Comparison of ENCODE assay signal across 13 mouse cellular contexts in genomic region chr10:76447406-76448229, GRCm38 (mm10). TPM values are rescaled to one million over a fixed set of nuclear protein-coding genes. Genes with fewer than 3 reads are reported as not detected.
DNase-seq lines count a peak whose midpoint lies in the region; ATAC-seq and TF ChIP-seq lines count a peak whose summit lies in the region.
"Had no signal": no experiment of that assay in that cellular context is flagged by ENCODE, and none has a peak within 500 bp of the region (broad histone marks: within the 10 kb centered on the region; RNA-seq: fewer than 3 reads in every experiment).

No protein-coding gene starts in this region.

- intact Hi-C loops in heart, postnatal 14 days (cut with DNase I) = no loop called here

- H3K4me3 ChIP-seq in liver, embryonic 12.5 days = no peak overlapping the region
- no peak overlapping the region for H3K4me3 ChIP-seq in liver, postnatal 0 days (ENCODE audit: low read depth, low read length)
- H3K4me3 ChIP-seq in forebrain, embryonic 15.5 days = no peak overlapping the region

- H3K36me3 ChIP-seq in liver, embryonic 12.5 days = no peaks in the 10 kb centered on the region
- H3K36me3 ChIP-seq in liver, postnatal 0 days (replicated peaks; ENCODE audit: insufficient read depth, low read length) = no peaks in the 10 kb centered on the region
- no peaks in the 10 kb centered on the region for H3K36me3 ChIP-seq in forebrain, embryonic 15.5 days

- ATAC-seq in liver, embryonic 12.5 days = no peak
- no peak for ATAC-seq in liver, postnatal 0 days
- no peak for ATAC-seq in forebrain, embryonic 15.5 days (replicated peaks)

- peaks cover 51% of the 10 kb centered on the region for H3K4me1 ChIP-seq in liver, embryonic 12.5 days
- peaks cover 17% of the 10 kb centered on the region for H3K4me1 ChIP-seq in liver, postnatal 0 days (ENCODE audit: insufficient read depth)
- H3K4me1 ChIP-seq in forebrain, embryonic 15.5 days = peaks cover 8% of the 10 kb centered on the region; the same call in 1 of the 2 replicates

- no peak for DNase-seq in liver, postnatal 0 days
- peak; percentile 46 to 55 for DNase-seq in gastrocnemius, adult 8-10 months (ENCODE audit: low spot score in 2 of 2)
- peak; percentile 50 to 54 for DNase-seq in heart, postnatal 14 days
- peak; percentile 75 to 83 for DNase-seq in lung, postnatal 4 days
- no peak for DNase-seq in embryo, embryonic 9.5 days (ENCODE audit: extremely low spot score)
- no peak for DNase-seq in neural tube, embryonic 10.5 days (ENCODE audit: extremely low spot score, low spot score)
- DNase-seq: thymus, adult 2 months had no signal

- H3K9ac ChIP-seq in liver, embryonic 12.5 days = 0 out of 2 replicates have a peak overlapping the region, but pooled peaks have one; percentile 2
- H3K9ac ChIP-seq in liver, postnatal 0 days (replicated peaks) = no peak overlapping the region
- H3K9ac ChIP-seq in forebrain, embryonic 15.5 days (replicated peaks) = no peak overlapping the region

- H3K9me3 ChIP-seq in liver, embryonic 12.5 days (replicated peaks) = no peaks in the 10 kb centered on the region
- no peaks in the 10 kb centered on the region for H3K9me3 ChIP-seq in liver, postnatal 0 days (ENCODE audit: low read length)
- H3K9me3 ChIP-seq in forebrain, embryonic 15.5 days = no peaks in the 10 kb centered on the region

- 67% methylated on average over 15 of the region's 15 CpGs for WGBS in liver, embryonic 12.5 days (ENCODE audit: insufficient replicate concordance)
- 75% methylated on average over 15 of the region's 15 CpGs for WGBS in liver, postnatal 0 days (ENCODE audit: insufficient replicate concordance)
- 84% methylated on average over 15 of the region's 15 CpGs for WGBS in forebrain, embryonic 15.5 days

- TF ChIP-seq CTCF in liver, postnatal 0 days (IDR thresholded peaks at IDR 0.05; ENCODE audit: low read depth) = no peak

- no peaks in the 10 kb centered on the region for H3K27me3 ChIP-seq in liver, embryonic 12.5 days (replicated peaks)
- no peaks in the 10 kb centered on the region for H3K27me3 ChIP-seq in liver, postnatal 0 days (ENCODE audit: insufficient read depth, low read length)
- no peaks in the 10 kb centered on the region for H3K27me3 ChIP-seq in forebrain, embryonic 15.5 days

- no peak overlapping the region for H3K4me2 ChIP-seq in liver, embryonic 12.5 days
- H3K4me2 ChIP-seq in liver, postnatal 0 days (ENCODE audit: low read depth, low read length) = no peak overlapping the region
- no peak overlapping the region for H3K4me2 ChIP-seq in forebrain, embryonic 15.5 days (replicated peaks)

- H3K27ac ChIP-seq in liver, embryonic 12.5 days = peak overlapping the region; percentile 66; the same call in 1 of the 2 replicates
- H3K27ac ChIP-seq in liver, postnatal 0 days (ENCODE audit: low read depth) = no peak overlapping the region
- H3K27ac ChIP-seq in forebrain, embryonic 15.5 days (replicated peaks) = no peak overlapping the region

- no peak for TF ChIP-seq EP300 in liver, postnatal 0 days (IDR thresholded peaks at IDR 0.05; ENCODE audit: low read depth)

RNA-seq across cellular contexts. Expression of gene 2610028H24Rik, which starts 1.3 kb away (rescaled TPM):
- not detected in 2 replicates for polyA plus RNA-seq in liver, embryonic 12.5 days (2016; fragmentation: Nextera tagmentation; extraction: Ambion mirVana)
- not detected in 2 replicates for polyA plus RNA-seq in liver, postnatal 0 days (2015; fragmentation: Nextera tagmentation; extraction: Ambion mirVana)
- not detected for total RNA-seq in gastrocnemius, adult 8-10 months (2022)
- total RNA-seq in heart, postnatal 14 days (2021) = under 1 TPM; 0.15 to 0.57 TPM
- not detected in 2 replicates for polyA plus RNA-seq in forebrain, embryonic 15.5 days (2015; fragmentation: Nextera tagmentation; extraction: Ambion mirVana)
- total RNA-seq: layer of hippocampus, postnatal 14 days had no signal
- polyA plus RNA-seq: intestine, embryonic 14.5 days; liver, embryonic 16.5 days had no signal

RNA-seq across cellular contexts. Expression of gene Pcnt, which starts 5.0 kb away (rescaled TPM):
- 12.6 and 13.8 TPM in 2 replicates for polyA plus RNA-seq in liver, embryonic 12.5 days (2016; fragmentation: Nextera tagmentation; extraction: Ambion mirVana)
- polyA plus RNA-seq in liver, postnatal 0 days (2015; fragmentation: Nextera tagmentation; extraction: Ambion mirVana) = 4.5 and 5.4 TPM in 2 replicates
- total RNA-seq in gastrocnemius, adult 8-10 months (2022) = 10 to 100 TPM; 53.2 to 69.0 (median 59.0) TPM
- total RNA-seq in heart, postnatal 14 days (2021) = 10 to 100 TPM; 39.5 to 48.6 TPM
- polyA plus RNA-seq in forebrain, embryonic 15.5 days (2015; fragmentation: Nextera tagmentation; extraction: Ambion mirVana) = 10.6 and 12.7 TPM in 2 replicates

RNA-seq across cellular contexts. Expression of gene AC141477.1, which starts 7.4 kb away (rescaled TPM):
- polyA plus RNA-seq in liver, embryonic 12.5 days (2016; fragmentation: Nextera tagmentation; extraction: Ambion mirVana) = not detected in 2 replicates
- polyA plus RNA-seq in liver, postnatal 0 days (2015; fragmentation: Nextera tagmentation; extraction: Ambion mirVana) = 1.2 TPM in 1 of 2 replicates, not detected in the other
- total RNA-seq in gastrocnemius, adult 8-10 months (2022) = not detected
- total RNA-seq in heart, postnatal 14 days (2021) = not detected
- polyA plus RNA-seq in forebrain, embryonic 15.5 days (2015; fragmentation: Nextera tagmentation; extraction: Ambion mirVana) = 1.6 TPM in 1 of 2 replicates, not detected in the other
- total RNA-seq: layer of hippocampus, postnatal 14 days had no signal
- polyA plus RNA-seq: cortical plate, adult 2 months; intestine, embryonic 14.5 days; liver, embryonic 16.5 days; thymus, adult 2 months had no signal

RNA-seq across cellular contexts. Expression of gene Mcm3ap, which starts 21.1 kb away (rescaled TPM):
- polyA plus RNA-seq in liver, embryonic 12.5 days (2016; fragmentation: Nextera tagmentation; extraction: Ambion mirVana) = 39.1 and 43.3 TPM in 2 replicates
- 14.9 and 18.2 TPM in 2 replicates for polyA plus RNA-seq in liver, postnatal 0 days (2015; fragmentation: Nextera tagmentation; extraction: Ambion mirVana)
- 10 to 100 TPM; 15.6 to 19.9 (median 17.2) TPM for total RNA-seq in gastrocnemius, adult 8-10 months (2022)
- 10 to 100 TPM; 30.7 to 31.2 TPM for total RNA-seq in heart, postnatal 14 days (2021)
- polyA plus RNA-seq in forebrain, embryonic 15.5 days (2015; fragmentation: Nextera tagmentation; extraction: Ambion mirVana) = 67.5 and 72.5 TPM in 2 replicates

RNA-seq across cellular contexts. Expression of gene Ybey, which starts 21.3 kb away (rescaled TPM):
- polyA plus RNA-seq in liver, embryonic 12.5 days (2016; fragmentation: Nextera tagmentation; extraction: Ambion mirVana) = 5.3 and 5.7 TPM in 2 replicates
- 2.5 and 2.7 TPM in 2 replicates for polyA plus RNA-seq in liver, postnatal 0 days (2015; fragmentation: Nextera tagmentation; extraction: Ambion mirVana)
- total RNA-seq in gastrocnemius, adult 8-10 months (2022) = 1 to 10 TPM; 3.7 to 4.4 (median 4.2) TPM
- 1 to 10 TPM; 3.1 to 3.6 TPM for total RNA-seq in heart, postnatal 14 days (2021)
- polyA plus RNA-seq in forebrain, embryonic 15.5 days (2015; fragmentation: Nextera tagmentation; extraction: Ambion mirVana) = 6.7 and 7.1 TPM in 2 replicates

Comparison
In these comparisons a context has a peak if more than half of its experiments do, and no peak if none do; other contexts are left out.
1. DNase-seq: peak in gastrocnemius, adult 8-10 months (2 of 2), heart, postnatal 14 days (2 of 2) and lung, postnatal 4 days (2 of 2); none in liver, postnatal 0 days (single experiment), embryo, embryonic 9.5 days (single experiment) and neural tube, embryonic 10.5 days (single experiment).